Mouse (Mus musculus): ENCODE measurements around the gene Nudcd2. TPM values are rescaled to one million over a fixed set of nuclear protein-coding genes. Genes with fewer than 3 reads are reported as not detected.

Nudcd2 gene
- total RNA-seq, 1 experiment from 2014 or later = 173 TPM

- no peak for ATAC-seq (replicated peaks; ENCODE audit: low read depth, poor library complexity, severe bottlenecking)
These were observed 20.4 kb downstream of the Nudcd2 start for GRCm38 (mm10) chr11:40753836-40754235.

GRCm38 (mm10) chr11:40754664-40755107, 21.2 kb downstream of the Nudcd2 start:
- ATAC-seq (replicated peaks; ENCODE audit: low read depth, poor library complexity, severe bottlenecking) = peak; percentile 34

- peak; percentile 99 for ATAC-seq (replicated peaks; ENCODE audit: low read depth, poor library complexity, severe bottlenecking)
These were observed 21.7 kb downstream of the Nudcd2 start, which contains the start of gene Ccng1 for GRCm38 (mm10) chr11:40755109-40755627. Gene Ccng1, minus strand, starts transcription at chr11:40755311.

- no peak for ATAC-seq (replicated peaks; ENCODE audit: low read depth, poor library complexity, severe bottlenecking)
These were observed 22.5 kb downstream of the Nudcd2 start for GRCm38 (mm10) chr11:40755968-40756367.

DNA sequence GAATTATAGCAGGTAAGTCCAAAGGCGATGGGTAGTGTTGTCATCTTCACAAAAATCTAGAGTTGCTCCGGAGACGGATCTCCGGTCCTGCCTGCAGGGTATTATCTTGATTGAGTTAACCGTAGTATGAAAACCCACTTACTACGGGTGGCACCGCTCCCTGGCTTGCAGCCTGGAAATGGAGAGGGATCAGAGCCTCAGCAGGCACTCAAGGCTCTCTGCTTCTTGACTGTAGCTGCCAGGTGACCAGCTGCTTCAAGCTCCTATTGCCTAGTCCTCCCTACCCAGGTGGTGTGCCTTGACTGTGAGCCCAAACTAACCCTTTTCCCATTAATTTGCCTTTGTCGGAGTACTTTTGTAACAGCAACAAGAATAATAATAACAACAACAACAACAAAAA, 26.4 kb downstream of the Nudcd2 start:
- ATAC-seq (replicated peaks; ENCODE audit: low read depth, poor library complexity, severe bottlenecking) = no peak

GRCm38 (mm10) chr11:40763395-40763794, 29.9 kb downstream of the Nudcd2 start:
- peak; percentile 98 for ATAC-seq (replicated peaks; ENCODE audit: low read depth, poor library complexity, severe bottlenecking)

GRCm38 (mm10) chr11:40764690-40765089, 31.2 kb downstream of the Nudcd2 start:
- no peak for ATAC-seq (replicated peaks; ENCODE audit: low read depth, poor library complexity, severe bottlenecking)

DNA sequence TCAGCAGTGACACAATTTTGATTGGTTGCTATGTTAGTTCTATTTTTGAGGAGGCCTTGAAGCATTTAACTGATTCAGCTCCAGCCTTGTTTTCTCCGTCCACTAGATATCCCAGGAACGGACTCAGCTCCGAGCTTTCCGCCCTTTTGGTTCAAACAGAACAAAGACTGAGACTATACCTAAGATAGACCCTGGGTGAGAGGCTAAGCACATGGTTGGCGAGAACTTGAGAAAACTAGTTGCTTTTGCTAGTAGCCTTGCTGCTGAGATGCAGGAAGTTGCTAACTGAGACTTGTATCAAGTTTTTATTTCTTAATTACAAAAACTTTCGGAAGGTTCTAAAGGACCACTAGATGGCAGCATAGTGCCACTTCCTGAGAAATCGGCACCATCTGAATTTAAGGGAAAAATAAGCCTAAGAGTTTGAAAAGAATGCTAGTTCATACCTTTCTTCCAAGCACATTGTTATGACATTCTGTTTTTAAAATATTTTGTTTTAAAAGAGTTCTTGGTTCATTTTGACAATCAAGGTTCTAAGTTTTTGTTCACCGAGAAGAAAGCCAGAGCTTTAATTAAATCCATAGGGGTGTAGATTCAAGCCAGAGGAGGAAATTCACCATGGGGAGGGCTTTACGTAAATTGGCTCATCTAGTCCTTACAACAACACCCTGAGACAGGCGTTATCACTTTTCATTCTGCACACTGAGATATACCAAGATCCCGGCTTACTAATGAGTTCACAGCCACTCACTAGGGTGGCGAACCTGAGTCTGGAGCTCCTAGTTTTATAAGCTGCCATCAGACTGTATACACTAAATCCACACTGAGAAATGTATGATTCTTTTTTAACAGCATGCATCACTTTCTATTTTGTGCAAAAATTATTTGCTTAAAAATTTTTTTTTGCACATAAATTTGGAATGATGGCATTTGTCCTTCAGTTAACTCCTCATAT, 42.1 kb downstream of the Nudcd2 start:
- ATAC-seq (replicated peaks; ENCODE audit: low read depth, poor library complexity, severe bottlenecking) = peak; percentile 65; the same call in 1 of the 2 replicates

DNA sequence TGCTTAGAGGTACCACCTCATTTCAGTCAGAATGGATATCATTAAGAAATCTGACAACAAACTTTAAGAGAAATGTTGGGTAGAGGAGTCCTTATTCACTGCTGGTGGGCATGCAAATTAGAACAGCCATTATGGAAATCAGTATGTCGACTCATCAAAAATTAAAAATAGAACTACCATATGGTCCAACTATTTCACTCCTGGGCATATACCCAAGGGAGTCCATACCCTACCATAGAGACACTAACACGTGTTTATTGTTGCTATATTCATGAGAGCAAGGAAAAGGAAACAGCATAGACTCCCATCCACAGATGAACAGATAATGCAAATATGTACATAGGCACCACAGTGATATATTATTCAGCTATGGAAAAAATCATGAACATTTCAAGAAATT, 48.4 kb downstream of the Nudcd2 start:
- no peak for ATAC-seq (replicated peaks; ENCODE audit: low read depth, poor library complexity, severe bottlenecking)

DNA sequence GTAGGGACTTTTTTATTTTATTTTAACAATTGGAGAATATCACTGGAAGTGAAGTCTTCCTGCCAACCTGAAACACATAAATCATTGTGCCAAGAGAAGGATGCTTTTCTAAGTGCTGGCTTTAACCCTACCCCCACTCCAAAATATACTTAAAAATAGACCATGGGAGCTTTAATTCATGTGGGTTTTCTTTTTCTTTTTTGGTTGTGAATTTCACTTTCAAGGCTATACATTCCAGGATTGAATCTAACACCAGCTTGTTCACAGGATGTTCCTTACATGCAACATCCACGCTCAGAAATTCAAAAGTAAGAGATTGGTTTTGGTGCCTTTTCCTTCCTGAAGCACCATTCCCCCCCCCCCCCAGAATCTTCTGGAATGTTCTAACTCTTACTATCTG, 49.9 kb downstream of the Nudcd2 start:
- no peak for ATAC-seq (replicated peaks; ENCODE audit: low read depth, poor library complexity, severe bottlenecking)

GRCm38 (mm10) chr11:40784326-40784725, 50.9 kb downstream of the Nudcd2 start:
- no peak for ATAC-seq (replicated peaks; ENCODE audit: low read depth, poor library complexity, severe bottlenecking)

GRCm38 (mm10) chr11:40786900-40787299, 53.4 kb downstream of the Nudcd2 start:
- ATAC-seq (replicated peaks; ENCODE audit: low read depth, poor library complexity, severe bottlenecking) = no peak

Other genes starting within 250 kb of the Nudcd2 start
- gene Mat2b, start 38.5 kb upstream of the Nudcd2 start, total RNA-seq (2017) = 112 and 124 TPM in 2 replicates
- 93.3 and 111 TPM in 2 replicates for gene Hmmr, start 245 bp upstream of the Nudcd2 start, total RNA-seq (2017)
- 71.8 and 83.1 TPM in 2 replicates for gene Ccng1, start 21.6 kb downstream of the Nudcd2 start, total RNA-seq (2017)